Mouse (Mus musculus) olfactory bulb, adult 2 months (tissue): ENCODE data around the gene Tbl1xr1.

ENCODE experiments used
- CTCF ChIP-seq: fragments of 200-500 bp; IDR thresholded peaks from 2 replicates; pipeline ENCODE4 v1.5.1; 2012; ENCODE audit warnings: low read depth, mild to moderate bottlenecking, low read length, moderate library complexity; ENCODE audit not compliant: insufficient read depth
- POLR2A ChIP-seq: fragments of 200-500 bp; IDR thresholded peaks from 2 replicates; pipeline ENCODE4 v1.6.1; 2012; ENCODE audit warnings: mild to moderate bottlenecking, low read depth, low read length, moderate library complexity; ENCODE audit not compliant: insufficient read depth

- TF ChIP-seq CTCF (no peak), POLR2A (peak; percentile 46; the same call in 1 of the 2 replicates)
Observed at GRCm38 (mm10) chr3:22075887-22076560, 428 bp upstream of the Tbl1xr1 start.
